8 mouse cellular contexts compared by ENCODE assay signal in the genomic region with DNA sequence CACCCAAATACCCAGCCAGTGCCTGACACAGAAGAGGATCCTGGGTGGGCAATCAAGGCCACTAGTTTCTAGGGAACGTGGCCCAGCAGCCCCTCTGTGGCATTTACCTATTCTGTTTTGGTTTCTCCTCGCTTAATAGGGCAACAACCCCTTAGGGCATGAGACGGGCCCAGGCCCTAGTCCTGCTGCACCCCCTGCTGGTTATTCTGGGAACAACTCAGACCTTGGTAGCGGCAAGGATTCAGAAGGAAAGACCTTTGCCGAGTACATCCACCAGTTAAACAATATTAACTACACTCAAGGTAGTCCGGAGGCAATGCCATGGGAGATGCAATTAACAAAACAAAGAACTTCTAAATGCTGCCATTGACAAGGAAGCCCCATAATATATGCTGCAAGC. TPM values are rescaled to one million over a fixed set of nuclear protein-coding genes. Genes with fewer than 3 reads are reported as not detected.
DNase-seq lines count a peak whose midpoint lies in the region; ATAC-seq lines count a peak whose summit lies in the region.

No protein-coding gene starts in this region.

- no peak overlapping the region for H3K27ac ChIP-seq in liver, embryonic 13.5 days
- no peak overlapping the region for H3K27ac ChIP-seq in neural tube, embryonic 14.5 days (ENCODE audit: low read depth, low read length)

- no peak overlapping the region for H3K4me3 ChIP-seq in liver, embryonic 13.5 days (replicated peaks)
- no peak overlapping the region for H3K4me3 ChIP-seq in neural tube, embryonic 14.5 days (ENCODE audit: low read depth, low read length)

- WGBS in liver, embryonic 13.5 days (ENCODE audit: insufficient replicate concordance), result 12% methylated on average over 6 of the region's 6 CpGs
- 7% methylated on average over 6 of the region's 6 CpGs for WGBS in neural tube, embryonic 14.5 days

- H3K4me2 ChIP-seq in liver, embryonic 13.5 days, result no peak overlapping the region
- H3K4me2 ChIP-seq in neural tube, embryonic 14.5 days (ENCODE audit: low read depth, low read length), result no peak overlapping the region

- no peaks in the 10 kb centered on the region for H3K36me3 ChIP-seq in liver, embryonic 13.5 days
- no peaks in the 10 kb centered on the region for H3K36me3 ChIP-seq in neural tube, embryonic 14.5 days (ENCODE audit: control insufficient read depth, insufficient read depth, low read length)

- no peak for ATAC-seq in liver, embryonic 13.5 days (ENCODE audit: low read depth)
- ATAC-seq in neural tube, embryonic 14.5 days (ENCODE audit: low read depth), result peak; percentile 52; the same call in 1 of the 2 replicates

- peak; percentile 56 for DNase-seq in 416B (ENCODE audit: low read depth)
- peak; percentile 78 to 83 for DNase-seq in adrenal gland, adult 18-20 months (ENCODE audit: low spot score in 2 of 2)
- DNase-seq in embryo, embryonic 10.5 days (ENCODE audit: low spot score), result peak; percentile 86
- DNase-seq in gastrocnemius, postnatal 4 days (ENCODE audit: low spot score in 2 of 2), result peak; percentile 49 to 70
- DNase-seq in kidney, postnatal 25 days, result peak; percentile 65 to 85
- peak; percentile 35 for DNase-seq in liver, embryonic 13.5 days
- DNase-seq in testis, postnatal 14 days (ENCODE audit: low spot score), result peak; percentile 42

- no peaks in the 10 kb centered on the region for H3K4me1 ChIP-seq in liver, embryonic 13.5 days (replicated peaks)
- no peaks in the 10 kb centered on the region for H3K4me1 ChIP-seq in neural tube, embryonic 14.5 days (ENCODE audit: control insufficient read depth, insufficient read depth, low read length)

- H3K9me3 ChIP-seq in liver, embryonic 13.5 days (replicated peaks), result no peaks in the 10 kb centered on the region
- no peaks in the 10 kb centered on the region for H3K9me3 ChIP-seq in neural tube, embryonic 14.5 days (ENCODE audit: control insufficient read depth, low read length)

- no peaks in the 10 kb centered on the region for H3K27me3 ChIP-seq in liver, embryonic 13.5 days
- no peaks in the 10 kb centered on the region for H3K27me3 ChIP-seq in neural tube, embryonic 14.5 days (ENCODE audit: control insufficient read depth, insufficient read depth, low read length)

- no peak overlapping the region for H3K9ac ChIP-seq in liver, embryonic 13.5 days
- no peak overlapping the region for H3K9ac ChIP-seq in neural tube, embryonic 14.5 days (replicated peaks; ENCODE audit: low read depth, low read length)

RNA-seq across cellular contexts. Expression of gene Rsph14, which starts 11.2 kb away (rescaled TPM):
- total RNA-seq in adrenal gland, adult 18-20 months (2021), result 1 to 10 TPM in 1 of 2 experiments, not detected in 1; 1.4 TPM
- total RNA-seq in gastrocnemius, postnatal 4 days (2021), result not detected
- polyA plus RNA-seq in liver, embryonic 13.5 days (2015; fragmentation: Nextera tagmentation; extraction: Ambion mirVana), result not detected in 2 replicates
- 0.33 TPM in 1 of 2 replicates, not detected in the other for polyA plus RNA-seq in neural tube, embryonic 14.5 days (2014; fragmentation: Nextera tagmentation; extraction: Ambion mirVana)

RNA-seq across cellular contexts. Expression of gene Rab36, which starts 15.7 kb away (rescaled TPM):
- 10 to 100 TPM; 12.6 to 12.9 TPM for total RNA-seq in adrenal gland, adult 18-20 months (2021)
- 1 to 10 TPM; 1.7 to 2.5 TPM for total RNA-seq in gastrocnemius, postnatal 4 days (2021)
- polyA plus RNA-seq in liver, embryonic 13.5 days (2015; fragmentation: Nextera tagmentation; extraction: Ambion mirVana), result 2.1 and 2.5 TPM in 2 replicates
- 13.9 and 18.8 TPM in 2 replicates for polyA plus RNA-seq in neural tube, embryonic 14.5 days (2014; fragmentation: Nextera tagmentation; extraction: Ambion mirVana)

RNA-seq across cellular contexts. Expression of gene Bcr, which starts 39.3 kb away (rescaled TPM):
- 10 to 100 TPM; 35.0 to 41.0 TPM for total RNA-seq in adrenal gland, adult 18-20 months (2021)
- 10 to 100 TPM in 1 of 2 experiments, 1 to 10 TPM in 1; 7.3 to 10.5 TPM for total RNA-seq in gastrocnemius, postnatal 4 days (2021)
- 1.4 and 1.6 TPM in 2 replicates for polyA plus RNA-seq in liver, embryonic 13.5 days (2015; fragmentation: Nextera tagmentation; extraction: Ambion mirVana)
- polyA plus RNA-seq in neural tube, embryonic 14.5 days (2014; fragmentation: Nextera tagmentation; extraction: Ambion mirVana), result 23.3 and 26.4 TPM in 2 replicates

RNA-seq across cellular contexts. Expression of gene Gnaz, which starts 54.2 kb away (rescaled TPM):
- total RNA-seq in adrenal gland, adult 18-20 months (2021), result 1 to 10 TPM; 2.9 to 4.4 TPM
- total RNA-seq in gastrocnemius, postnatal 4 days (2021), result 1 to 10 TPM in 1 of 2 experiments, under 1 TPM in 1; 0.75 to 1.5 TPM
- polyA plus RNA-seq in liver, embryonic 13.5 days (2015; fragmentation: Nextera tagmentation; extraction: Ambion mirVana), result 5.1 and 5.2 TPM in 2 replicates
- polyA plus RNA-seq in neural tube, embryonic 14.5 days (2014; fragmentation: Nextera tagmentation; extraction: Ambion mirVana), result 59.8 and 61.2 TPM in 2 replicates

Comparison
In these comparisons a context has a peak if more than half of its experiments do, and no peak if none do; other contexts are left out.
1. DNase-seq: peak in every context shown above with its lines; median percentile 86 in embryo, embryonic 10.5 days; 80 in adrenal gland, adult 18-20 months; 75 in kidney, postnatal 25 days; 60 in gastrocnemius, postnatal 4 days; 56 in 416B; 42 in testis, postnatal 14 days; 35 in liver, embryonic 13.5 days.